Mouse (Mus musculus) hindbrain, embryonic 12.5 days (tissue): ENCODE results near the gene Tmem119. TPM values are rescaled to one million over a fixed set of nuclear protein-coding genes. Genes with fewer than 3 reads are reported as not detected.

Source experiments
- ATAC-seq: fragments of 200-750 bp; cut with Nextera tagmentation; 2 replicates; pipeline ENCODE4 v1.8.0; 2017; ENCODE audit warnings: moderate TSS enrichment; ENCODE audit not compliant: low FRiP score
- H3K27ac ChIP-seq: fragments of 300-500 bp; sonication (generic); 2 replicates; pipeline ENCODE4 v1.5.1; 2016; ENCODE audit warnings: mild to moderate bottlenecking
- H3K27me3 ChIP-seq: fragments of 300-500 bp; sonication (generic); 2 replicates; pipeline ENCODE4 v1.6.1; 2016; ENCODE audit warnings: mild to moderate bottlenecking
- H3K36me3 ChIP-seq: fragments of 300-500 bp; sonication (generic); 2 replicates; pipeline ENCODE4 v1.6.1; 2016; ENCODE audit warnings: mild to moderate bottlenecking
- H3K4me1 ChIP-seq: fragments of 300-500 bp; sonication (generic); 2 replicates; pipeline ENCODE4 v1.6.1; 2016
- H3K4me2 ChIP-seq: fragments of 300-500 bp; sonication (generic); replicated peaks from 2 replicates; pipeline ENCODE4 v1.6.1; 2016; ENCODE audit warnings: mild to moderate bottlenecking
- H3K4me3 ChIP-seq: fragments of 300-500 bp; sonication (generic); 2 replicates; pipeline ENCODE4 v1.5.1; 2016; ENCODE audit warnings: mild to moderate bottlenecking
- H3K9ac ChIP-seq: fragments of 300-500 bp; sonication (generic); 2 replicates; pipeline ENCODE4 v1.6.1; 2016; ENCODE audit warnings: mild to moderate bottlenecking, moderate library complexity
- H3K9me3 ChIP-seq: fragments of 300-500 bp; sonication (generic); replicated peaks from 2 replicates; pipeline ENCODE4 v1.6.1; 2016; ENCODE audit warnings: mild to moderate bottlenecking
- WGBS: fragments of 180-500 bp; shearing (Covaris S2); methylation state at CpG from one replicate; pipeline ENCODE4 v1.1.7; 2016; 5-methylcytosine and 5-hydroxymethylcytosine counted together
- polyA plus RNA-seq: library from polyadenylated mRNA; unstranded; fragments of >200 nt; fragmentation: Nextera tagmentation; extraction: Ambion mirVana; gene quantifications from 2 replicates; pipeline ENCODE4 v1.2.1, GENCODE M21; 2016

The Tmem119 gene
- polyA plus RNA-seq = 41.0 and 44.1 TPM in 2 replicates

- Histone ChIP-seq H3K9ac (peak within 1 kb of the TSS; percentile 14; the same call in 1 of the 2 replicates), H3K4me3 (peak within 1 kb of the TSS; percentile 16)
Observed at GRCm38 (mm10) chr5:113800280-113800679, at the start of gene Tmem119. Gene Tmem119, minus strand, starts transcription at chr5:113800516.

DNA sequence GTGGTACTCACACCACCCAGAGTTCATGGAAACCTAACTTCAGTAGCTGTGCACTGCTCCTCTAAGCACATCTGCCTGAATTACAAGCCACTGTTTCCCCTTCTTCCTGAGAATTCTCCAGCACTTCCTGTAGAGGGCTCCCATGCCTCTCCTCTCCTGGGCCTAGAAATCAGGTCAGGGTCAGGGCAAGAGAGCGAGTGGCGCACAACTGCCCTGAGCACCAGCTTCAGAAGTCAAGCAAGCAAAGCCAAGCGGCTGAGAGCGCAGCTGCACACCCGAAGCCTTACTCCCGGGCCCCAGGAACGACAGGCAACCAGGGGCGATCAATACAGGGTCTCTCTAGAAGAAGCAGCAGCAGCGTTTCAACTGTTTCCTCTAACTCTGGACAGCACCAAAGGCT, 47.3 kb upstream of the Tmem119 start:
- no peaks in the 10 kb centered on the region for H3K9me3 ChIP-seq
- WGBS = 84% methylated on average over 9 of the region's 9 CpGs
- ATAC-seq = no peak
- no peak overlapping the region for H3K4me2 ChIP-seq
- no peaks in the 10 kb centered on the region for H3K27me3 ChIP-seq
- no peak overlapping the region for H3K27ac ChIP-seq
- peaks cover 4% of the 10 kb centered on the region; the same call in 1 of the 2 replicates for H3K4me1 ChIP-seq
- no peak overlapping the region for H3K4me3 ChIP-seq
- H3K36me3 ChIP-seq = peaks cover 90% of the 10 kb centered on the region
- no peak overlapping the region for H3K9ac ChIP-seq

More at GRCm38 (mm10) chr5:113800280-113800679, at the start of gene Tmem119:
- Histone ChIP-seq H3K4me2 (peak within 1 kb of the TSS; percentile 35), H3K4me1 (peaks cover 46% of the 10 kb centered on the region), H3K27me3 (no peaks in the 10 kb centered on the region; the same call in 1 of the 2 replicates), H3K27ac (peak within 1 kb of the TSS; percentile 75), H3K36me3 (no peaks in the 10 kb centered on the region), H3K9me3 (no peaks in the 10 kb centered on the region)
- 3% methylated on average over 11 of the region's 11 CpGs for WGBS
- peak; percentile 79 for ATAC-seq

DNA sequence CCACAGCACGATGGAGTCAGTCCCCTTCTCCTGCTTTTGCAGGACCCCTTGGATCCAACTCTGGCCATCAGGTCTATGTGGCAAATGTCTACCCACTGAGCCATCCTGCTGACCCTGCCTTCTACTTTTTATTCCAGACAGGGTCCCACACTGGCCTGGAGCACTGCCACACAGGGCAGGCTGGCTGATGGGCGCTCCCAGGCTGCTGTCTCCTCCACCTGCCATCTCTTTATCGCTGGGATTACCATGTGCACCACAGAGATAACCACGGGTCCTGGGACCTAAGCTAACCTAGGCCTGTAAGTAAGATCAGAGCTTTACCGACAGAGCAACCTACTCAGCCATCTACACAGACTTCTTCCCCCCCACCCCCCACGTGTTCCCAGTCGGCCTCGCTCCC, 46.3 kb upstream of the Tmem119 start:
- Histone ChIP-seq H3K9me3 (no peaks in the 10 kb centered on the region), H3K36me3 (peaks cover 90% of the 10 kb centered on the region), H3K4me2 (no peak overlapping the region), H3K4me3 (no peak overlapping the region), H3K27me3 (no peaks in the 10 kb centered on the region), H3K9ac (no peak overlapping the region), H3K27ac (no peak overlapping the region), H3K4me1 (peaks cover 4% of the 10 kb centered on the region; the same call in 1 of the 2 replicates)
- no peak for ATAC-seq
- 94% methylated on average over 8 of the region's 8 CpGs for whole genome bisulfite sequencing

DNA sequence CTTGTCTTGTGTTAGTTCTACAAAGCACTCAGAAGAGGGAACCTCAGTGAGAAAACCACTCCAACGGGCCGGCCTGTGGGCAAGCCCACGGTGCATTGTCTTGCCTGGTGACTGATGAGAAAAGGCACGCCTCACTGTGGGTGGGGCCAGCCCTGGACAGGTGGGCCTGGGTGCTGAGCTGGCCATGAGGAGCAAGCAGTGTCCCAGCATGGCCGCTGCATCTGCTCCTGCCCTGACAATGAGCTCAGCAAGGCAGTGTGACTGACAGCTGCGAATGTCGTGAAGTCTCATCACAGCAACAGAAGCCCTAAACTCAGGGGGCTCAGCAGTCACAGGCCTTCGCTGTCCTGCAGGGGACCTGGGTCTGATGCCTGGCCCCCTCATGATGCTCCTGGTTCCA, 45.3 kb upstream of the Tmem119 start:
- Histone ChIP-seq H3K9me3 (no peaks in the 10 kb centered on the region), H3K4me1 (no peaks in the 10 kb centered on the region; the same call in 1 of the 2 replicates), H3K4me2 (no peak overlapping the region), H3K27me3 (no peaks in the 10 kb centered on the region), H3K27ac (no peak overlapping the region), H3K36me3 (peaks cover 82% of the 10 kb centered on the region), H3K4me3 (no peak overlapping the region), H3K9ac (no peak overlapping the region)
- ATAC-seq = no peak
- 90% methylated on average over 8 of the region's 8 CpGs for WGBS

- ATAC-seq = no peak
- Histone ChIP-seq H3K27me3 (no peaks in the 10 kb centered on the region), H3K27ac (no peak overlapping the region), H3K9me3 (no peaks in the 10 kb centered on the region), H3K4me1 (no peaks in the 10 kb centered on the region; the same call in 1 of the 2 replicates), H3K4me2 (no peak overlapping the region), H3K9ac (no peak overlapping the region), H3K36me3 (peaks cover 81% of the 10 kb centered on the region), H3K4me3 (no peak overlapping the region)
- WGBS = 72% methylated on average over 7 of the region's 7 CpGs
Observed at GRCm38 (mm10) chr5:113844721-113845120, 44.4 kb upstream of the Tmem119 start.

GRCm38 (mm10) chr5:113844106-113844505, 43.8 kb upstream of the Tmem119 start:
- no peak overlapping the region for H3K9ac ChIP-seq
- no peak for ATAC-seq
- H3K4me2 ChIP-seq = no peak overlapping the region
- no peak overlapping the region; the same call in 1 of the 2 replicates for H3K27ac ChIP-seq
- no peaks in the 10 kb centered on the region for H3K9me3 ChIP-seq
- H3K4me3 ChIP-seq = no peak overlapping the region
- H3K36me3 ChIP-seq = peaks cover 76% of the 10 kb centered on the region
- H3K27me3 ChIP-seq = no peaks in the 10 kb centered on the region
- WGBS = 88% methylated on average over 15 of the region's 15 CpGs
- no peaks in the 10 kb centered on the region; the same call in 1 of the 2 replicates for H3K4me1 ChIP-seq

DNA sequence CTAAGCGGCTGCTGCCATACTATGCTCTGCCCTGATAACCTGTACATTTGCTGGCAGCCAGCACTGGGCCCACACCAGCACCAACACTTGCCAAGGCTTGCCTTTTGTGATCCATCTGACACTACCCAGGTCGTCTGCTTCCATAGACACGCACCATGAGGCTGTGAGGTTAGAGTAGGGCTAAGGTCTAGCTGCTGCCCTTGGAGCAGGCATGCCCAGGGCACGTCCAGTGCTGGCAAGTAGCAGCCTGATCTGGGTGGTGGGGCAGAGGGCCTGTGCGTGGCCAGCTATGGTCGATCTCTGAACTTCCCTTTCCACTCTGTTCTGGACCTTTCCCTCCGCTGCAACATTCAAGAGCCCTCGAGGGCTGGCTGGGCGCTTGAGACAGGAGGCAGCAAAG, 42.6 kb upstream of the Tmem119 start:
- WGBS = 95% methylated on average over 9 of the region's 9 CpGs
- Histone ChIP-seq H3K9ac (no peak overlapping the region), H3K9me3 (no peaks in the 10 kb centered on the region), H3K4me2 (no peak overlapping the region), H3K4me3 (no peak overlapping the region), H3K36me3 (peaks cover 66% of the 10 kb centered on the region), H3K4me1 (no peaks in the 10 kb centered on the region; the same call in 1 of the 2 replicates), H3K27ac (no peak overlapping the region), H3K27me3 (no peaks in the 10 kb centered on the region)
- no peak for ATAC-seq

DNA sequence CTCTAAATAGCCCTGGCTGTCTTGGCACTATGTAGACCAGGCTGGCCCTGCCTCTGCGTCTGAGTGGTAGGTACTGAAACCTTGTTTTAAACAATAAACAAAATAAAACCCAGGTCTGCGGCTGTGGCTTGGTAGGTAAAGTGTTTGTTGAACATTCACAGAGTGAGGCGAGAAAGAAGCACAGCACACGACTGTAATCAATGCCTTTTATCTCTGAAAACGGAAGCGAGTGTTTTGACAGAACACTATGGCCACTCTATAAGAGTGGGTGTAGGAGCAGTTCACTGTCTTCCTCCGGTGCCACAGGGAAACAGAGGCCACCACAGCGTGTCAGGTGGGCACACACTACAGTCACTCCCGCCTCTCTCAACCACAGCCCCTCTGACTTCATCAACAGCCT, 41.9 kb upstream of the Tmem119 start:
- H3K9ac ChIP-seq = no peak overlapping the region
- no peaks in the 10 kb centered on the region for H3K9me3 ChIP-seq
- H3K27ac ChIP-seq = no peak overlapping the region
- no peak for ATAC-seq
- no peaks in the 10 kb centered on the region for H3K27me3 ChIP-seq
- 92% methylated on average over 9 of the region's 9 CpGs for WGBS
- no peak overlapping the region for H3K4me3 ChIP-seq
- no peak overlapping the region for H3K4me2 ChIP-seq
- H3K4me1 ChIP-seq = no peaks in the 10 kb centered on the region; the same call in 1 of the 2 replicates
- H3K36me3 ChIP-seq = peaks cover 59% of the 10 kb centered on the region

- H3K27ac ChIP-seq = no peak overlapping the region
- H3K4me3 ChIP-seq = no peak overlapping the region
- no peak overlapping the region for H3K9ac ChIP-seq
- ATAC-seq = no peak
- no peaks in the 10 kb centered on the region; the same call in 1 of the 2 replicates for H3K4me1 ChIP-seq
- H3K9me3 ChIP-seq = no peaks in the 10 kb centered on the region
- H3K36me3 ChIP-seq = peaks cover 52% of the 10 kb centered on the region
- H3K27me3 ChIP-seq = no peaks in the 10 kb centered on the region
- 83% methylated on average over 23 of the region's 23 CpGs for WGBS
- H3K4me2 ChIP-seq = no peak overlapping the region
Observed at GRCm38 (mm10) chr5:113841243-113842225, 41.2 kb upstream of the Tmem119 start.

GRCm38 (mm10) chr5:113840443-113840842, 40.1 kb upstream of the Tmem119 start:
- Histone ChIP-seq H3K36me3 (peaks cover 41% of the 10 kb centered on the region), H3K9me3 (no peaks in the 10 kb centered on the region), H3K4me3 (no peak overlapping the region), H3K4me1 (no peaks in the 10 kb centered on the region; the same call in 1 of the 2 replicates), H3K9ac (no peak overlapping the region), H3K27me3 (no peaks in the 10 kb centered on the region), H3K27ac (no peak overlapping the region), H3K4me2 (no peak overlapping the region)
- 96% methylated on average over 4 of the region's 4 CpGs for WGBS
- ATAC-seq = no peak

- no peak overlapping the region for H3K4me2 ChIP-seq
- H3K4me3 ChIP-seq = no peak overlapping the region
- H3K9me3 ChIP-seq = no peaks in the 10 kb centered on the region
- WGBS = 86% methylated on average over 10 of the region's 10 CpGs
- no peak for ATAC-seq
- peaks cover 3% of the 10 kb centered on the region; the same call in 1 of the 2 replicates for H3K4me1 ChIP-seq
- H3K36me3 ChIP-seq = peaks cover 12% of the 10 kb centered on the region
- H3K27ac ChIP-seq = no peak overlapping the region
- no peak overlapping the region for H3K9ac ChIP-seq
- H3K27me3 ChIP-seq = no peaks in the 10 kb centered on the region; the same call in 1 of the 2 replicates
Observed at GRCm38 (mm10) chr5:113836961-113837360, 36.6 kb upstream of the Tmem119 start.

DNA sequence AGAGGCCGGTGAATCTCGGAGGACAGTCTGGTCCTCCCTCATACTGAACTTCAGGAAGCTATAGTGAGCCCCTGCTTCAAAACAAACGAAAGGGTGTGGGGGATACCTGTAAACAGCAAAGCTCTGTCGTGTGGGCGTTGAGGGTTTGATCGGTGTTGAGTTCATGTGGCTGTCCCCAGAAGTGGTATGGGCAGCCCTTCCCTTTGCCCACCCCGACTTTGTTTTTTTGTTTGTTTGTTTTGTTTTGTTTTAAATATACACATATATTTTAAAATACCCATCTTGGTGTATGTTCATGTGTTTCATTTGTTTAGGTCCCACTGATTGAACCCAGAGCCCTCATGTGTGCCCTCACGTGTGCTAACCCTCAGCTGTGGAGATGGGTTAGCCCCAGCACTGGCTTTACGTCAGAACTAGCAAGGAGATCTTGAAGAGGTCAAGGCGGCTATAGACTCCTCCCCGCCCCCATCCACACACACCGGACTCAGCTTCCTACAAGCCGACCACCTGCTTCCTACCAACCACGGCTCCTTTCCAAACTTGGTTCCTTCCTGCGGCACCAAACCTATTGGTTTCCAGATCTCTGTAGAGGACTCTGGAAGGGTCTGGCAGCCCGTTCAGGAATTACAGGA, 33.1 kb upstream of the Tmem119 start:
- Histone ChIP-seq H3K27ac (no peak overlapping the region), H3K36me3 (no peaks in the 10 kb centered on the region), H3K9me3 (no peaks in the 10 kb centered on the region), H3K27me3 (no peaks in the 10 kb centered on the region; the same call in 1 of the 2 replicates), H3K9ac (no peak overlapping the region), H3K4me2 (no peak overlapping the region), H3K4me1 (peaks cover 3% of the 10 kb centered on the region; the same call in 1 of the 2 replicates), H3K4me3 (no peak overlapping the region)
- ATAC-seq = no peak
- 68% methylated on average over 16 of the region's 16 CpGs for WGBS
